Mouse (Mus musculus) layer of hippocampus, adult 8-10 months (tissue): ENCODE results near the gene Ankrd28. TPM values are rescaled to one million over a fixed set of nuclear protein-coding genes. Genes with fewer than 3 reads are reported as not detected.
"Not testable (repeated sequence)": the region's sequence is repeated elsewhere in the genome, so short reads cannot be mapped to it uniquely, and the experiment has no call there.

Source experiments
- DNase-seq, 2 experiments: peaks; one replicate each; pipeline ENCODE4 v3.0.0; 2022; ENCODE audit warnings: low spot score in 2 of 2
- total RNA-seq, 4 experiments: library from RNA; stranded (reverse); gene quantifications; 2 replicates each; pipeline ENCODE4 v1.2.4; 2022

Gene Ankrd28
- 10 to 100 TPM; 54.0 to 65.1 (median 59.0) TPM for total RNA-seq

GRCm38 (mm10) chr14:31830571-31831369 is at the start of gene Ankrd28:
Gene Ankrd28, minus strand, starts transcription at chr14:31830651.
- DNase-seq, result peak; percentile 82 to 88

GRCm38 (mm10) chr14:31879456-31879855 is 49.0 kb upstream of the Ankrd28 start:
- no peak for DNase-seq

- DNase-seq, result no peak
These were observed 41.7 kb upstream of the Ankrd28 start for GRCm38 (mm10) chr14:31872130-31872529.

GRCm38 (mm10) chr14:31870436-31870835 is 40.0 kb upstream of the Ankrd28 start:
- DNase-seq, result no peak

GRCm38 (mm10) chr14:31868591-31868990 is 38.1 kb upstream of the Ankrd28 start:
- no peak for DNase-seq

- DNase-seq, result not testable (repeated sequence)
These were observed 35.9 kb upstream of the Ankrd28 start for GRCm38 (mm10) chr14:31866366-31866765.

- DNase-seq, result no peak
These were observed 28.2 kb upstream of the Ankrd28 start for GRCm38 (mm10) chr14:31858679-31859078.

- DNase-seq, result peak; percentile 48 to 49
These were observed 26.9 kb upstream of the Ankrd28 start for GRCm38 (mm10) chr14:31857096-31857975.

GRCm38 (mm10) chr14:31856007-31856406 is 25.6 kb upstream of the Ankrd28 start:
- DNase-seq, result no peak

- DNase-seq, result peak in 1 of 2 experiments; percentile 30
These were observed 24.2 kb upstream of the Ankrd28 start for GRCm38 (mm10) chr14:31854667-31855066.

- DNase-seq, result no peak
These were observed 13.1 kb upstream of the Ankrd28 start for GRCm38 (mm10) chr14:31843571-31843970.

- DNase-seq, result no peak
These were observed 1.6 kb upstream of the Ankrd28 start for GRCm38 (mm10) chr14:31832022-31832421.

- peak; percentile 63 to 65 for DNase-seq
These were observed 890 bp upstream of the Ankrd28 start for GRCm38 (mm10) chr14:31831370-31831712.

- DNase-seq, result peak; percentile 15 to 48
These were observed 489 bp downstream of the Ankrd28 start for GRCm38 (mm10) chr14:31829761-31830562.

GRCm38 (mm10) chr14:31827221-31827620 is 3.2 kb downstream of the Ankrd28 start:
- DNase-seq, result no peak

GRCm38 (mm10) chr14:31809942-31810341 is 20.5 kb downstream of the Ankrd28 start:
- DNase-seq, result no peak

GRCm38 (mm10) chr14:31803791-31804190 is 26.7 kb downstream of the Ankrd28 start:
- no peak for DNase-seq

GRCm38 (mm10) chr14:31800976-31801375 is 29.5 kb downstream of the Ankrd28 start:
- no peak for DNase-seq

- no peak for DNase-seq
These were observed 30.0 kb downstream of the Ankrd28 start for GRCm38 (mm10) chr14:31800446-31800845.

- no peak for DNase-seq
These were observed 31.5 kb downstream of the Ankrd28 start for GRCm38 (mm10) chr14:31798937-31799336.

GRCm38 (mm10) chr14:31795535-31795934 is 34.9 kb downstream of the Ankrd28 start:
- no peak for DNase-seq

GRCm38 (mm10) chr14:31794776-31795126 is 35.7 kb downstream of the Ankrd28 start:
- DNase-seq, result no peak
